Mouse (Mus musculus) gastrocnemius, postnatal 36 days (tissue): Measurements from ENCODE around the gene Nktr. TPM values are rescaled to one million over a fixed set of nuclear protein-coding genes. Genes with fewer than 3 reads are reported as not detected.

ENCODE experiments used
- DNase-seq, 2 experiments: peaks; one replicate each; pipeline ENCODE4 v3.0.0; 2022
- intact Hi-C: fragments of 180-260 bp; cut with DNase I; formaldehyde crosslinking; loops from one replicate; pipeline ENCODE4 v1.15.1; 2025
- total RNA-seq, 2 experiments: library from RNA; stranded (reverse); gene quantifications; 2 replicates each; pipeline ENCODE4 v1.2.3; 2021

Nktr gene
- total RNA-seq, 2 experiments from 2014 or later = 27.4 to 31.6 TPM

DNA sequence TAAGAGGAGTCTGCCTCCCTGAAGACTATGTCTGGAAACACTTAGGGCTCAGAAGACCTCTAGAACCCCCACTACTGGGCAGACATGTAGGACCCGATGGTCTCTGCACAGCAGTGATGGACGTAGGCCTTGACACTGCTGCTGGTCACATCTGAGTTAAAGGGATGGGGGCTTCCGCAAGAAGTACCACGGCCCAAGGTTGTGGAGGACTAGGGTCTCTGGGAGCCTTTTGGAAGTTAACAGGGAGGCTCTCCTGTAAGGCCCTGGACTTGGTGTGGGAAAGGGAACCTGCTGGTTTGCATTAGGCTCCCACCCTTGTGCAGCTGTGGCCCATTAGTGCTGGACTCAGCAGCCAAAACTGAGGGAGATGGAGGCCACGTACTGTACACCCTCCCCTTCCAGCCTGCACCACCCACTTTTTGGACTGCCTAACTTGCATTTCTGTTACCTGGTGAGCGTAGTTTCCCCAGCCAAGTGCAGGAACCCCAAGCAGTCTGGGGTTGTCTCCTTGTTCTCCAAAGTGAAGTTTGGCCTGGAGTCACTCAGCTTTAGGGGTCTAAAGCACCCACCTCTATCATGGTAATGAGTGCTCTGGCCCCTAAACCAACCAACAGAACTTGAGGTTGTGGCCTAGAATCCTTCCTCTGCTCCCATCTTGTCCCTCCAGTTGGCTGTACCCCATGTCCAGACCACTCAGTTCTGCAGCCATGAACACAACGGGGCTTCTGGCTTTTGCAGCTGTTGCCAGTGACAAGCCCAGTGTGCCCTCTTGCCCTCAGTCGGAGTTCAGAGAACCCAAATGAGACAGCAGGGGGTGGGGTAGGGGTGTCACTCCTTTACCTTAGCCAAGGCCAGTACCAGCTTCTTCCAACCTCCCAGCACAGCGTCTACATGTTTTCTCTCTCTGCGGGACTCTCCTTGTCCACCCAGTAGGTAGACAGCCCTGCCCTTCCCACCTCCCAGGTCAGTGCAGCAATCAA lies 39.2 kb downstream of the Nktr start:
- intact Hi-C loops = loop anchor here (5.0 kb wide), 1 partner anchor 69 kb away; no protein-coding TSS in a partner anchor
- peak; percentile 49 to 52 for DNase-seq

GRCm38 (mm10) chr9:121759091-121760081 lies 40.4 kb downstream of the Nktr start, which contains the start of gene Zfp651:
Gene Zfp651, plus strand, starts transcription at chr9:121759330.
- intact Hi-C loops = loop anchor here (5.0 kb wide), 2 partner anchors 37 to 68 kb away; no protein-coding TSS in a partner anchor
- peak in 1 of 2 experiments; percentile 65 for DNase-seq

GRCm38 (mm10) chr9:121760271-121761090 lies 41.5 kb downstream of the Nktr start:
- intact Hi-C loops = loop anchor here (5.0 kb wide), 1 partner anchor 38 kb away; no protein-coding TSS in a partner anchor
- DNase-seq = peak; percentile 63 to 70

DNA sequence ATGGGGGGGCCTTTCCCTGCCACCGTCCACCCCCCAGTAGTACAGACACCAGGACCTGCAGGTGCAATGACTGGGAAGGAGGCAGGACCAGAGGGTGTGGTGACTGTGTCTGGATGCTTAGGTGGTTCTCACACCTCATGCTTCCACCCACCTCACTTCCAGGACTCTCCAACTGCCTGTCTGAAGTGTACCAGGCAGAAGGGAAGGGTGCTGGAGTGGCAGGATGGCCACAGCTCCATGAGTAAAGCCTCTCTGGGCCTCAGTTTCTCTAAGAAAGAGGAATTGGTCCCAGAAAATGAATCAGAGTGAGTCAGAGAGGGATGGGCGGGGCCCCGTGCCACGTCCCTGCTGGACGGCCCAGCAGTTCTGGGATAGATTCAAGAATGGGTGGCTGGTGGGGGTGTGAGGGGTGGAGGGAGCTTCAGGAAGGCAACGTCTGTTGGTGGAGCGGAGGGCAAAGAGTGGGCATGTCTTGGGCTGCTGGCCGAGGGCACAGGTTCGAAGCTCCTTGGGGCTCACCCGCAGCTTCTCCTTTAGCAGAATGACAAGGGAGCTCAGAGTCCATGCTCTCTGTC lies 42.2 kb downstream of the Nktr start:
- peak in 1 of 2 experiments; percentile 41 for DNase-seq
- intact Hi-C loops = loop anchor here (5.0 kb wide), 1 partner anchor 39 kb away; no protein-coding TSS in a partner anchor

GRCm38 (mm10) chr9:121761787-121762186 lies 42.8 kb downstream of the Nktr start:
- intact Hi-C loops = loop anchor here (5.0 kb wide), 1 partner anchor 39 kb away; no protein-coding TSS in a partner anchor
- peak in 1 of 2 experiments; percentile 17 for DNase-seq

- intact Hi-C loops = loop anchor here (5.0 kb wide), 1 partner anchor 40 kb away; no protein-coding TSS in a partner anchor
- DNase-seq = peak in 1 of 2 experiments; percentile 34
Measured at GRCm38 (mm10) chr9:121762248-121762647, 43.3 kb downstream of the Nktr start.

DNA sequence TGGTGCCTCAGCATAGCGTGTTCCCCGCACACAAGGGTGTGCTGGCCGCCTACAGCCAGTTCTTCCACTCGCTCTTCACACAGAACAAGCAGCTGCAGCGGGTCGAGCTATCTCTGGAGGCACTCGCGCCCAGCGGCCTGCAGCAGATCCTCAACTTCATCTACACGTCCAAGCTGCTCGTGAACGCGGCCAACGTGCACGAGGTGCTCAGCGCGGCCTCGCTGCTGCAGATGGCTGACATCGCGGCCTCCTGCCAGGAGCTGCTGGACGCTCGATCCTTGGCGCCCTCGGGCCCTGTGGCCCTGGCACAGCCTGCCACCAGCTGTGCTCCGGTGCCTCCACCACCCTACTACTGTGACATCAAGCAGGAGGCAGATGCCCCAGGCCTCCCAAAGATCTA lies 43.8 kb downstream of the Nktr start:
- intact Hi-C loops = loop anchor here (5.0 kb wide), 1 partner anchor 40 kb away; no protein-coding TSS in a partner anchor
- peak in 1 of 2 experiments; percentile 25 for DNase-seq

DNA sequence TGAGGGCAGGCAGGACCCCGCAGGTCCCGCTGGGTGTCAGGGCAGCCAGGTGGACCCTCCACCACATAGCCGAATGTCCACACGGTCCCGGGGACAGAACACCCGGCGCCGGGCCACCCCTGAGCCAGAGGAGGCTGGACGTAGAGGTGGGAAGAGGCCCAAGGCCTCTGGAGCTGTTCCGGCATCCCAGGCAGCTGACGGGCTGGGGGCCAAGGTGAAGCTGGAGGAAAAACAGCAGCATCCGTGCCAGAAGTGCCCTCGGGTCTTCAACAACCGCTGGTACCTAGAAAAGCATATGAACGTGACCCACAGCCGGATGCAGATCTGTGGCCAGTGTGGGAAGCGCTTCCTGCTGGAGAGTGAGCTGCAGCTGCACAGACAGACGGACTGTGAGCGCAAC lies 44.7 kb downstream of the Nktr start:
- peak in 1 of 2 experiments; percentile 45 for DNase-seq
- intact Hi-C loops = loop anchor here (5.0 kb wide), 1 partner anchor 41 kb away; no protein-coding TSS in a partner anchor

GRCm38 (mm10) chr9:121765166-121765855 lies 46.3 kb downstream of the Nktr start:
- intact Hi-C loops = no loop called here
- no peak for DNase-seq

GRCm38 (mm10) chr9:121772412-121772811 lies 53.4 kb downstream of the Nktr start:
- intact Hi-C loops = no loop called here
- no peak for DNase-seq

- DNase-seq = no peak
- intact Hi-C loops = no loop called here
Measured at GRCm38 (mm10) chr9:121775951-121776350, 57.0 kb downstream of the Nktr start.

DNA sequence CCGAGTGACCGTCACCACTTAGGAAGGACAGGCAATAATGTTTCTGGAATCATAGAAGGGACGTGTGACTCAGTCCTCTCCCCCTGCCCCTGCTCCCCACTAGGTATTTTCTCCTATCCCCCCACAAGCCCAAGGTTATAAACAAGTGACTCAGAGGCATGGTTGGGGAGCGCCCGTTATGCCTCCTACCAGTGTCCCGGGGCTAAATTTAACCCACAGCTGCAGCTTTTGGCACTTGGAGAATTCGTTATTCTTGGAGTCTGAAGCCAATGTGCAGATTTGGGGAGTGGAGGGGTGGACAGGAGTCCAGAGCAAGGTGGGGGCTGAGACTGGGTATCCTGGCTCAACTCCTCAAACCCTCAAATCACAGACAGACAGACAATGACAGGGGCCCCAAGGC lies 57.5 kb downstream of the Nktr start:
- intact Hi-C loops = no loop called here
- no peak for DNase-seq

DNA sequence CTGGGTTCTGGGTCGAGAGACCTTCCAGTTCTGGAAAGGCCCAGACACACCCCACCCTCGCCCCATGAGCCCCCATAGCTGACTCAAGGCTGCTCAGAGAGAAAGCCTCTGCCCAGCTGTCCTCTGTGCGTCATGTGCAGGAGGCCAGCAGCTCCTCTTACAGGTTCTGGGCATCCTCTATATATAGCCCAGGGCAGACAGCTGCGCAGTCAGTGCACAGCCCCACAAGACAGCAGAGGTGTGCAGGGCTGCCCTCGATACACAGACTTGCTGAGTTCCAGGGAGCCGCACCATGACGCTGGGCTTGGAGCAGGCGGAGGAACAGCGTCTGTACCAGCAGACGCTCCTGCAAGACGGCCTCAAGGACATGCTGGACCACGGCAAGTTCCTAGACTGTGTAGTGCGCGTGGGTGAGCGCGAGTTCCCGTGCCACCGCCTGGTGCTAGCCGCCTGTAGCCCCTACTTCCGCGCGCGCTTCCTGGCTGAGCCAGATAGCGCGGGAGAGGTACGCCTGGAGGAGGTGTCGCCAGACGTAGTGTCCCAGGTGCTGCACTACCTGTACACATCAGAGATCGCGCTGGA lies 58.6 kb downstream of the Nktr start, which contains the start of gene Klhl40:
Klhl40 (plus strand) TSS at position 124 of the 582 bp plus-strand sequence.
- no peak for DNase-seq
- intact Hi-C loops = no loop called here

DNA sequence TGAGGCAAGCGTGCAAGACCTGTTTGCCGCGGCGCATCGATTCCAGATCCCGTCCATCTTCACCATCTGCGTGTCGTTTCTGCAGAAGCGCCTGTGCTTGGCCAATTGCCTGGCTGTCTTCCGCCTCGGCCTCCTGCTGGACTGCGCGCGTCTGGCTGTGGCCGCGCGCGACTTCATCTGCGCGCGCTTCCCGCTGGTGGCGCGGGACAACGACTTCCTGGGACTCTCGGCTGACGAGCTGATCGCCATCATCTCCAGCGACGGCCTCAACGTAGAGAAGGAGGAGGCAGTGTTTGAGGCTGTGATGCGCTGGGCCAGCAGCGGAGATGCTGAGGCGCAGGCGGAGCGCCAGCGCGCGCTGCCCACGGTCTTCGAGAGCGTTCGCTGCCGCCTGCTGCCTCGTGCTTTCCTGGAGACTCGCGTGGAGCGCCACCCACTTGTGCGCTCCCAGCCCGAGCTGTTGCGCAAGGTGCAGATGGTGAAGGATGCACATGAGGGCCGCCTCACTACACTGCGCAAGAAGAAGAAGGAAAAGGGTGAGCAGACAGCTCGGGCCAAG lies 59.2 kb downstream of the Nktr start:
- intact Hi-C loops = no loop called here
- DNase-seq = no peak

DNA sequence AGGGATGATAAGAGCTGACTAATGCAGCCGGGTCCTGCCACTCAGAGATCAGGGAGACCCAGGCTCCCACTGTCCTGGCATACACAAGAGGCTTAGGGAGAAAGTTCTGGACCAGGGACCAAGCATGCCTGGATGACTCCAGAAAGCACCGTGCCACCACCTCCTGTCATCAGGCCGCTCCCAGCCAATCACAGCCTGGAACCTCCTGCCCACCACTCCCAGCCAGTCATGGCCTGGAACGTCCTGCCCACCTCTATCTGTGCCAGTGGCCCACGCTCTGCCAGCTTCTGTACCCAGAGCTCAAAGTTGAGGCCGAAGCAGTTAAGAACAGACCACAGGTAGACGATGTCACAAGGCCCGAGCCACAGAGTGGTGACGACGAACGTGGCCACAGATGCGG lies 65.8 kb downstream of the Nktr start:
- DNase-seq = no peak
- intact Hi-C loops = no loop called here

GRCm38 (mm10) chr9:121785261-121785660 lies 66.3 kb downstream of the Nktr start:
- intact Hi-C loops = no loop called here
- no peak for DNase-seq

GRCm38 (mm10) chr9:121786359-121786758 lies 67.4 kb downstream of the Nktr start:
- intact Hi-C loops = no loop called here
- DNase-seq = no peak
